Mouse (Mus musculus) embryonic fibroblast, embryonic 13.5 days (primary cell): ENCODE results near the gene D630003M21Rik.

Experiments
- CTCF ChIP-seq: IDR thresholded peaks from 2 replicates; pipeline ENCODE4 v1.5.1; 2011; ENCODE audit warnings: mild to moderate bottlenecking, control low read depth, low read length, moderate library complexity, borderline replicate concordance; ENCODE audit not compliant: insufficient read depth
- POLR2A ChIP-seq: IDR thresholded peaks from 2 replicates; pipeline ENCODE4 v1.6.1; 2011; ENCODE audit warnings: low read depth, mild to moderate bottlenecking, control low read depth, low read length, moderate library complexity

- TF ChIP-seq CTCF = no peak
- no peak for TF ChIP-seq POLR2A
Observed at GRCm38 (mm10) chr2:158247852-158248251, 18.8 kb upstream of the D630003M21Rik start.
